Mouse (Mus musculus) forebrain, embryonic 16.5 days (tissue): ENCODE measurements around the gene Cldnd1. TPM values are rescaled to one million over a fixed set of nuclear protein-coding genes. Genes with fewer than 3 reads are reported as not detected.

Experiments
- microRNA-seq: library from miRNA; unstranded; fragments of <30 nt; microRNA quantifications from one replicate; pipeline ENCODE4, GENCODE M21; 2017
- polyA plus RNA-seq: library from polyadenylated mRNA; unstranded; fragments of >200 nt; fragmentation: Nextera tagmentation; extraction: Ambion mirVana; gene quantifications from 2 replicates; pipeline ENCODE4 v1.2.1, GENCODE M21; 2015

Gene Cldnd1
- polyA plus RNA-seq, 1 experiment from 2014 or later, result 118 TPM

Small RNA genes lying within 50 kb of the gene (microRNA-seq; reads per million reads assigned to microRNA genes)
- gene Gm27564, result not detected

Other genes with a start within 250 kb of the Cldnd1 start
- 6.7 and 8.0 TPM in 2 replicates for gene St3gal6, start 203.7 kb upstream of the Cldnd1 start, polyA plus RNA-seq
- not detected in 2 replicates for gene Gm813, start 110.9 kb upstream of the Cldnd1 start, polyA plus RNA-seq
- not detected in 2 replicates for gene E330017A01Rik, start 89.2 kb upstream of the Cldnd1 start, polyA plus RNA-seq
- gene Cpox, start 57.6 kb upstream of the Cldnd1 start, polyA plus RNA-seq, result 8.5 and 11.1 TPM in 2 replicates
- gene Gpr15, start 8.8 kb upstream of the Cldnd1 start, polyA plus RNA-seq, result not detected in 2 replicates
- not detected in 2 replicates for gene Olfr172, start 35.3 kb downstream of the Cldnd1 start, polyA plus RNA-seq
- not detected in 2 replicates for gene Olfr173, start 72.4 kb downstream of the Cldnd1 start, polyA plus RNA-seq
- not detected in 2 replicates for gene Olfr175-ps1, start 98.9 kb downstream of the Cldnd1 start, polyA plus RNA-seq
- gene Olfr177, start 146.9 kb downstream of the Cldnd1 start, polyA plus RNA-seq, result not detected in 2 replicates
- gene Olfr178, start 164.2 kb downstream of the Cldnd1 start, polyA plus RNA-seq, result not detected in 2 replicates
- not detected in 2 replicates for gene Olfr181, start 200.8 kb downstream of the Cldnd1 start, polyA plus RNA-seq
- not detected in 2 replicates for gene Olfr180, start 201.5 kb downstream of the Cldnd1 start, polyA plus RNA-seq